Mouse (Mus musculus) forelimb bud, embryonic 11.5 days (tissue): ENCODE results near the gene Nup37.

Experiments
- DNase-seq: peaks from one replicate; pipeline ENCODE4 v3.0.0-alpha.2; 2012; ENCODE audit warnings: low read depth, low spot score

Nup37 gene

DNA sequence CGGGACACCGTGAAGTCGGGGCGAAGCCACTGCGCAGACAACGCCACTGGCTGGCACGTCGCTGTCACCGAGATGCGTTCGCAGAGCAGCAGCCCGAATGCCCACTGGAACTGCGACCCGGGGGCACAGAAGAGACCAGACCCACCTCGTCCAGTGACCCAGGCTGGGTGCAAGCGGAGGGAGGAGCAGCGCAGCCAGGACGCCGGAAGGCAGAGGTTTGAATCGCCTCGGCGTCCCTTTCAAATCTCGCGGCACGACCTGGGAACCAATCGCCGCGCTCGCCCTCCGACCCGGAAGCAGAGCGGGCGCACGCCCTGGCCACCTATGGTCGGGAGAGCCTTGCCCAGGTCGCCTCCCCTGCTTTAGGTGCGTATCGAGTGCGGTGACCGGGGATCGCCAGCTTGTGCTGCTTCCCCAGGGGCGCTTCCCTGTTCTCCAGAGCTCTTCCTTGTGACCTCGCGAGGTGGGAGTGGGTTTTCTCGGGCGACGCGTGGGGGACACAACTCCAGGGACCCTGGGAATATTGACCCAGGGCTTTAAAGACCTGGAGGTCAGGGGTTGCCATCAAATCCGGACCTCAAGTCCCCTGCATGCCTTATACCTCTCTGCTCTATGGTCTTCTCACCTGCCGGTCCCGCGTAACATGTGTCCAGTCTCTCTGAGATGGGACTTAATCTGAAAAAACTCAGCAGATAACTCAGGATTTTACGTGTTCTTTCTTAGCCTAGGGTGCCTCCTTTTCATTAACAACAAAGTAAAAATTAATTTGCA lies at the start of gene Nup37, which contains the start of gene Parpbp:
Gene Nup37 (plus strand): TSS at position 286 of the 771 bp plus-strand sequence.
Gene Parpbp (minus strand): TSS at position 235 of the 771 bp plus-strand sequence.
- peak; percentile 87 for DNase-seq

DNA sequence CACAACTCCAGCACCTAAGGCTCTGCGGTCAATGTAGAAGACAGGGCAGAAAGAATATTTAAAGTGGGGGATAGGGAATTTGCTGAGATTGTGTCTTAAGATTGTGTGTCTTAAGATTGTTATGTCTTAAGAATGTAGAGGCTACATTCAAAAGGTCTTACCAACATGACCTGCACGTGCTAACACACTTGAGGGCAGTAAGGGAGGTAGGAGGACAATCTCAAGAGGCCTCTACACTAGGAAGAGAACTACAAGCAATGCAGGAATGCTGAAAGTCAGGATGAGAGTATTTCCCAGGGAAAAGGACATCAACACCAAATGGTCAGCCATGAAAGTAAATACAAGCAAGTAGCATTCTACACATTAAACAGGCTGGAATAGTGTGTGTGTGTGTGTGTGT lies 40.6 kb upstream of the Nup37 start:
- no peak for DNase-seq

DNA sequence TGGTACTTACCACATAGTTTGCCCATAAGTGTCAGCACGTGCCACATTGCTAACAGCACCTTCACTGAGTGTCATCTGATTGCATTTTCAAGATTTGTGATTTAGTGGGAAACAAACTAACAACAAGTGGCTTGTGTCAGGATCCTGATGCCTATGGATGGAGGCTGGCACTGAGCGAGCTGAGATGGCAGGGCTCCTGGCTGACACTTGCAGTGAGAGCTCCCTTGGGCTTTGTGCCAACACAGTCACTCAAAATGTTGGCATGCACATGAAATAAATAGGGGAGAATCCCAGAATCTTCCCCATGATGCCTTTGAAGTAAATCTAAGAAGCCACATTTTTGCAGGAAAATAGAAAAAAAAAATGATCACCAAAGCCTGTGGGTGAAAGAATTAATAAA lies 33.5 kb upstream of the Nup37 start:
- no peak for DNase-seq

- DNase-seq: no peak
These were observed 27.1 kb upstream of the Nup37 start for GRCm38 (mm10) chr10:88119721-88120120.

- no peak for DNase-seq
These were observed 11.2 kb upstream of the Nup37 start for GRCm38 (mm10) chr10:88135630-88136029.

DNA sequence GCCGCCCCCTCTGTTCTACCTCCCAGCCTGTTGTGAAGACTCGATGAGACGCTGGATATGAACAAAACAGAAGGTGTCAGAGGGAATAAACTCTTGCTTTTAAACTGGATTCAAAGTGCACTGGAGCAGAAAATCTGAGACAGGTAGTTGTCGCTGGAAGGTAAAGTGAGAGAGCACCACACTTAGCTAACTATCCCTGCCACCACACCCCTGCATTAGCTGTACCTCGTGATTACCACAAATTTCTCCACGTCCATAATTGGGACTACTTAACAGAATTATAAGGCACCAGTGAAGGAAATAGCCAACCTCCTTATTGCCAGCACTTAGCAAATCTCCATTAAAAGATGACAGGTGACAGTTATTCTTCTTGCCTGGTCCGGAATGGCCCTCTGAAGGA lies 605 bp upstream of the Nup37 start:
- no peak for DNase-seq

DNA sequence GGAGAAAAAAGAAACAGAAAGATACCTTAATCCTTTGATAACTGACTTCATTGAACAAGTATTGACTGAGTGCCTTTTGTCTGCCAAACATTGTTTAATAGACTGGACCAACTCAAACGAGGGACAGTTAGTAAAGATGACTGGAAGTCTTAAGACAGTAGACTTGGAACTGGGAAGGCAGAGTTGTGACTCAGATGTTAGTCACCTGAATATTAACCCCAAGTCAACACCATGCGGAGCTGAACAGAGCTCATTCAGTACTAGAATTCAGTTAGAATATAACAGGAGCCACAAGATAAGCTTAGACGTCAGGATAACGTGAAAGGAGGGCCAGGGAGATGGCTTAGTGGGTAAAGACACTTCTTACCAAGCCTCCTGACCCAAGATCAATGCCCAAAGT lies 3.6 kb downstream of the Nup37 start:
- no peak for DNase-seq

DNA sequence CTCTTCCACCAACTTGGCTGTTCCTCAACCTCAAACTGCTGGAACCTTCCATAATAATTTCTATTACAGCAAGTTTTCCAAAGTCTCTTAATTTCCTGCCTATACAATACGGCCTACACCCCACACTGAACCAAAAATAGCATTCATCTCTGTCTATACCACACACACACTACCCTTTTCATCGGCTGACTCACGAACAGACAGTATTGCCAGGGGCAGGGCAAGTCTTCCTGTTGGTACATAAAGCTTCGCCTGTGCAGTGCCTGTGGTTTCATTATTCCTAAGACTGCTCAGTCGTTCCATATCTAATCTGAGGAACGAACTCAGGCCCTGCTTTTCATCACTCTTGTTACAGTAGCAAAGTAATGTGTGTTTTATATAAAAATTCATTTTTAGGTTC lies 4.9 kb downstream of the Nup37 start:
- DNase-seq: no peak

- no peak for DNase-seq
These were observed 15.3 kb downstream of the Nup37 start for GRCm38 (mm10) chr10:88162096-88162495.

- DNase-seq: no peak
These were observed 15.9 kb downstream of the Nup37 start for GRCm38 (mm10) chr10:88162676-88163075.

- DNase-seq: no peak
These were observed 19.4 kb downstream of the Nup37 start for GRCm38 (mm10) chr10:88166158-88166557.

GRCm38 (mm10) chr10:88167438-88168077 lies 20.8 kb downstream of the Nup37 start:
- no peak for DNase-seq

GRCm38 (mm10) chr10:88200541-88200940 lies 53.7 kb downstream of the Nup37 start:
- no peak for DNase-seq

DNA sequence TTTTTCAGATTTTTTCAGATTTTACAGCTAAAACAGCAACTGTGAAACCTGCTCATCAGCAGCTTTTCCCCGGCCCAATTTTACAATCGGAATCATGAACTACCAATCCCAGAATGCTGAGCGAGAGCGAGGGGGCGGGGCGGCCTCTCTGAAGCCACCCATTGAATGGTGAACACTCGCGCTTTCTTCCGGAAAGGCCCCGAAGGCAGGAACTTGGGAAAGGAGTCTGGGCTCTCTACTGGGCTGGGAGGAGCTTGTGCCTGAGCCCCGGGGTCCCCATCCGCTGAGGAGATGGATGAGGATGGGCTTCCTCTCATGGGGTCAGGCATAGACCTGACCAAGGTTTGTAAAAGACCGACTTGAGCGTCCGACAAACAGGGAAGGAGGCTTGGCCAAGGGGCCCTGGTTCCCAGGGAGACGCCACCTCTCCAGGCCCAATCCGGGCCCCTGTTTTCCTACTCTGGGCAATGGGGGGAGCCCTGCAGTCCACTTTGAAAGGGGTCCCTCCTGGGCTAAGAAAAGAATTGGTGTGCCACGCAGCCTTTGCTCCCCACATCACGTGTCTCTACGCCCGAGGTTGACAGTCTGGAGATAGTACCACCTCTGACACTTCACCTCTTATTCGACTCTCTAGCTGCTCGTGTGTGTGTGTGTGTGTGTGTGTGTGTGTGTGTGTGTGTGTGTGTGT lies 54.3 kb downstream of the Nup37 start, which contains the start of gene Washc3:
Gene Washc3 (plus strand): TSS at position 143 of the 688 bp plus-strand sequence.
- peak; percentile 89 for DNase-seq

DNA sequence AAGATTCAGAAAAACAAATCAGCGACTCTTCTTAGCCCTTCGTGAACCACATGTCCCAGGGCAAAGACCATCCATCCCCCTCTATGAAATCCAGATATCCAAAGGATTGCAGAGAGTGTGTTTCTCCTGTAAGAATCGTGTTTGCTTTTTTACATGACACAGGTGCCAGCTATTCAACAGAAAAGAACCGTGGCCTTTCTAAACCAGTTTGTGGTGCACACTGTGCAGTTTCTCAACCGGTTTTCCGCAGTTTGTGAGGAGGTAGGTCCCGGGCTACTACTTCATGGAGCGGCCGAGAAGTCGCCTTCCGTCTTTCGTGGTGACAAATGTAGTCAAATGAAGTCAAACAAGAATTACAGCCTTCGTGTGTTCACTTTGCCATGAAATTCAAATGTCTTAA lies 54.9 kb downstream of the Nup37 start:
- DNase-seq: no peak

DNA sequence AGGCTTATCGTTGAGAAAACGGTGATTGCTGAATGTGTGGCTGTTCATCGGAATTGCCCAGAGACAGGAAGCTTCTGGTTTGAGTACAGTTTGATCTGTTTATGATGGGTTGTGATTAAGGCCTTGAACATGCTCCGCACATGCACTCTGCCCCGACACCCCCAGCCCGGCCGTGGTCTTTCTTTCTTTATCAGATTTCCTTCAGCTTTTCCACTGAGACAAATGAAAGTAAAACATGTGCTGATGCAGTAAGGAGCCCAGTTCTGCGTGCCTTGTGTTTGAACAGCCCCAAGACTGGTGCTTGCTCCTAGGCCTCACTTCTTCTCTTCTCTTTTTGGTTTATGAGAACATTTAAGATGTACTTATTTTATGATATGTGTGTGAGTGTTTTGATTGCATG lies 55.8 kb downstream of the Nup37 start:
- DNase-seq: no peak

DNA sequence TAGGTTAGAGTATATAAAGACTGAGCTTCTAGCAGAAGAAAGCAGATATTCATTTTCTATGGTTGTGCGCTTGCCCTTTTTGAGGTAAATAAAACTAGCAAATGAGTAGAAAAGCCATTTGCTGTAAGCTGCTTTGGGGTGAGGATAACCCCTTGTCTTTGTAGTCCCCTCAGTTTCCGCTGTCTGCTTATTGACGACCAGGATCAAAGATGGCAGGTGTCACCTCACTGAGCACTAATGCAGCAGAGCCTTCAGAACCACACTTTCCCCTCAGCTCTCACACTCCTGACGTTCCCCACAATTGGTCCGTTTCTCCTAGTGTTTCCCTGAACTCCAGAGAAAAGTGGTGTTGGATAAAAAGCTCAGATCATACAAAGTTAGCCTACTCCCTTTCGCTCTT lies 56.4 kb downstream of the Nup37 start:
- DNase-seq: no peak

DNA sequence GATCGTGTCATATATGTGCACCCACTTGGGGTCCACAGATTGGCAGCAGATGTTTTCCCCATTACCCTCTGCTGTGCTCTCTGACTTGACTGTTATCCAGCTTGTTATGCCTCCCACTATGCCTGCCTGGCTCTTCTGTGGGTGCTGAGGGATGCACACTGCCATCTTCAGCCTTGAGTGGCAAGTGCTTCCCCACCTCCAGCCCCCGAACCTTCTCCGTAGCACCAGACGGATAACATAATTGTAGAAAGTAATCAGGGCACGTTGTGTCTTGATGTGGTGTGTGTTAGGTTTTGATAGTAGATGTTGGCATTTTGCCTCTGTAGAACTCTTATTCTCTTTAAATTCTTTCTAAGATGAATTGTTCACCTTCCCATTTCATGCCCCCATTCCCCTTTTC lies 65.9 kb downstream of the Nup37 start:
- no peak for DNase-seq

DNA sequence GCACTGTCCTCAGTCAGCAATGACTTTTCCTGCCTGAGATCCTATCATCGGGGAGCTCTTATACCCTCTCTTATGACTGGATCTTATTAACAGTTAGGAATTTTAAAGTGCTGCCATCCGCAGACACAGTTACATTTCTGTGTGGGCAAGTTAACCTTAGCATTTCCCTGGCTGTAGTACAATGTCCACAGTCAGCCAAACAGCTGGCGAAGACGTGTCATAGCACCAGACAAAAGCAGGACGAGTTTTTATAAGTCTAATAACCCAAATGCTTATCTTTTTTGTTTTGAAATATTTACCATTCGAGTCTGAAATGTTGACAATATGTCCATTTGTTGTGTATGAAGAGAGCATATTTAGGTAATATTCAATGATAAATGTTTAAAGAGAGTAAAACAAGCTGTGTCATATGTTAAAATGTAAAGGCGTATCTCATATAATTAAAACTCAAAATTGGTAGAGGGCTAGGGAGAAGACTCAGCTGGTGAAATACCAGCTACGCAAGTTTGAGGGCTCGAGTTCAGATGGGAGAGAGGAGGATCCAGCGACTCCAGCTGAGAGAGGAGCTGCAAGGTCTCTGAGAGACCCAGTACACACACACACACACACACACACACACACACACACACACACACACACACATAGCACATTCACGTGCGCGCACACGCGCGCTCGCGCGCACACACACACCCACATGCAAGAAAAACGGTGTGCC lies 68.2 kb downstream of the Nup37 start:
- DNase-seq: no peak

DNA sequence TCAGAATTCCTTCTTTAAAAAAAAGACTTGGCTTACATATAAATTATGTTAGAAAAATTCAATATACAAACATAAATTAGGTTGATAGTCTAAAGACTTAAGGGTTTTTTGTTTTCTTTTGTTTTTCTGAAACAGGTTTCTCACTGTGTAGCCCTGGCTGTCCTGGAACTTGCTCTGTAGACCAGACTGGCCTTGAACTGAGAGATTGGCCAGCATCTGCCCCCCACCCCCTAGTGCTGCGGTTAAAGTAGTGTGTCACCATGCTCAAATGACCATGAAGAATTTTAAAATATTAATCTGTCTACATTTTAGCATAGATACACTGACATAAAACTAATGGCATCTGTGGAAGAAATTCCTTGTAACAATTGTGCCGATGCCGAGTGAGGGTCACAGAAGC lies 71.4 kb downstream of the Nup37 start:
- DNase-seq: no peak

GRCm38 (mm10) chr10:88221718-88222117 lies 74.9 kb downstream of the Nup37 start:
- DNase-seq: no peak

- no peak for DNase-seq
These were observed 78.6 kb downstream of the Nup37 start for GRCm38 (mm10) chr10:88225421-88225820.
